Mouse (Mus musculus) limb, embryonic 11.5 days (tissue): ENCODE results near the gene Tshb. TPM values are rescaled to one million over a fixed set of nuclear protein-coding genes. Genes with fewer than 3 reads are reported as not detected.

ENCODE experiments used
- ATAC-seq: fragments of 200-750 bp; cut with Nextera tagmentation; 2 replicates; pipeline ENCODE4 v1.8.0; 2017; ENCODE audit warnings: low read depth; ENCODE audit not compliant: insufficient number of reproducible peaks, low FRiP score, low TSS enrichment
- DNase-seq: peaks from one replicate; pipeline ENCODE4 v3.0.0-alpha.2; 2015; ENCODE audit warnings: low spot score
- H3K27ac ChIP-seq: fragments of 300-500 bp; sonication (generic); replicated peaks from 2 replicates; pipeline ENCODE4 v1.5.1; 2014; ENCODE audit warnings: low read depth, mild to moderate bottlenecking, low read length
- H3K27me3 ChIP-seq: fragments of 300-500 bp; sonication (generic); 2 replicates; pipeline ENCODE4 v1.6.1; 2014; ENCODE audit warnings: mild to moderate bottlenecking, low read length, mixed read lengths; ENCODE audit not compliant: control insufficient read depth, insufficient read depth
- H3K36me3 ChIP-seq: fragments of 300-500 bp; sonication (generic); 2 replicates; pipeline ENCODE4 v1.6.1; 2014; ENCODE audit warnings: mild to moderate bottlenecking, low read length, moderate library complexity, mixed read lengths; ENCODE audit not compliant: control insufficient read depth, insufficient read depth
- H3K4me1 ChIP-seq: fragments of 300-500 bp; sonication (generic); 2 replicates; pipeline ENCODE4 v1.6.1; 2014; ENCODE audit warnings: low read length, mixed read lengths; ENCODE audit not compliant: control insufficient read depth, insufficient read depth
- H3K4me2 ChIP-seq: fragments of 300-500 bp; sonication (generic); 2 replicates; pipeline ENCODE4 v1.6.1; 2014; ENCODE audit warnings: low read depth, mild to moderate bottlenecking, moderate library complexity; ENCODE audit not compliant: severe bottlenecking
- H3K4me3 ChIP-seq: fragments of 300-500 bp; sonication (generic); 2 replicates; pipeline ENCODE4 v1.5.1; 2014; ENCODE audit warnings: low read depth, low read length
- H3K9ac ChIP-seq: fragments of 300-500 bp; sonication (generic); 2 replicates; pipeline ENCODE4 v1.6.1; 2014; ENCODE audit warnings: mild to moderate bottlenecking, low read length
- H3K9me3 ChIP-seq: fragments of 300-500 bp; sonication (generic); 2 replicates; pipeline ENCODE4 v1.6.1; 2016; ENCODE audit warnings: low read length; ENCODE audit not compliant: control insufficient read depth
- WGBS: fragments of 180-500 bp; shearing (Covaris S2); extraction: QIAGEN DNeasy Blood & Tissue Kit; methylation state at CpG from one replicate; pipeline ENCODE4 v1.1.7; 2014; 5-methylcytosine and 5-hydroxymethylcytosine counted together
- polyA plus RNA-seq: library from polyadenylated mRNA; unstranded; fragments of >200 nt; fragmentation: Nextera tagmentation; extraction: Ambion mirVana; gene quantifications from 2 replicates; pipeline ENCODE4 v1.2.1, GENCODE M21; 2014

The Tshb gene
- polyA plus RNA-seq, 1 experiment from 2014 or later, result 0.07 TPM

DNA sequence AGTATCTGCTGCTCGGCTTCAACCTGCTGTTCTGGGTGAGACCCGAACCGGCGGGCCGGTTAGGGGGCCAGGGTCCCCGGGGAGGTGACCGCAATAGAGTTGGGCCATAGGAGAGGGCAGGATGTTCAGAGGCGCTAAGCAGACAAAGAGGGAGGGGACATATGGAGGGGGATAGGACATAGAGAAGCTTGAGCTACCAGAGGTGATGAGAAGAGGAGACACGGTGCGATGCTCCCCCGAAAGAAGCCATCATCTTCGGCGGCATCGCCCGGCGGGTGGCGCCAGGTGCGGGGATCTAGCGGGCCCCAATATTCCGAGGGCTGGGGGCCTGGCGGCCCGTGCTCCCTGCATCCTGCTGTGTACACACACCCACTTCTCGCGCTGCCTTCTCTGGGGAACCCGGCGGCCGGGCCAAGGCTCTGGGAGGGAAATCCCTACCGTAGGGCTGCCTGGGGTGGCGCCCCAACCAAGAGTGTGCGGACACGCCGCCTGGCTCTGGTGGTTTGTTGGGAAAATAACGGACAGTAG, 47.4 kb downstream of the Tshb start:
- ATAC-seq (peak; percentile 78), DNase-seq (peak; percentile 63)
- peak overlapping the region; percentile 76 for H3K4me3 ChIP-seq
- no peak overlapping the region for H3K27ac ChIP-seq
- peaks cover 2% of the 10 kb centered on the region; the same call in 1 of the 2 replicates for H3K4me1 ChIP-seq
- peak overlapping the region; percentile 71 for H3K4me2 ChIP-seq
- H3K9me3 ChIP-seq, result no peaks in the 10 kb centered on the region
- peak overlapping the region; percentile 71 for H3K9ac ChIP-seq
- H3K27me3 ChIP-seq, result 0 out of 2 replicates have a peak, but pooled peaks cover 2% of the 10 kb centered on the region
- H3K36me3 ChIP-seq, result no peaks in the 10 kb centered on the region
- WGBS, result 1% methylated on average over 33 of the region's 33 CpGs

DNA sequence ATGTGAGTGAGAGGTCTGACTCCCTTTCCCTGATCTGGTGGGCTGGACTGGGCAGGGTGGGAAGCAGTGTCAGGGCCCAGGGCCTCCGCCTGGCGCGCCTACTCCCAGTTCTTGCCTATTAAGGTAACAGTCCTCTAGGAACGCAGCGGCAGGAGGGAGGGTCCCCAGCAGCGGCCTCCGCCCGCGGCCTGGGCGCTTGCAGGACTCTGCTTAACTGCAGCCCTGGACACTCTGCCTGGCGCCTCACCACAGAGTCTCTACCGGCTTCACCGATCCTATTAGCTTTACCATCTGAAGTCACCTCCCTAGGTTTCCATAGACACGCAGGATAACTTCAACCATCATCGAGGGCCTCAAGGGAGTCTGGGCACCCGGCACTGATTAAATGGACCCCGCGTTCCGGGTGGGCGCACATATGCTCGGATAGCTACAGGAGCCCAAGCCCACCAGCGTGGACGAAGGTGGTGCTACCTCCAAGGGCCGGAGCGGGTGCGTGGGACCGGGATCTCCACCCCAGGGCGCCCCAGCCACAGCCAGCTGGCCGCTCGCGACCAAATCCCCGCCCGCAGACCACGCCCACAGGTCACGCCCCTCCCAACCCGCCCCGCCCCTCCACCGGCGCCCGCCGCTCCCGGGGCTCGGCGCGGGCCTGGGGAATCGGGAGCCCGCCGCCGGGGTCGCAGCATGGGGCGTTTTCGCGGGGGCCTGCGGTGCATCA, 48.0 kb downstream of the Tshb start, which contains the start of gene Tspan2:
Gene Tspan2, plus strand, starts transcription at position 217 of the 718 bp plus-strand sequence.
- no peaks in the 10 kb centered on the region for H3K36me3 ChIP-seq
- 0 out of 2 replicates have a peak, but pooled peaks cover 2% of the 10 kb centered on the region for H3K27me3 ChIP-seq
- H3K9me3 ChIP-seq, result no peaks in the 10 kb centered on the region
- H3K4me1 ChIP-seq, result peaks cover 2% of the 10 kb centered on the region; the same call in 1 of the 2 replicates
- DNase-seq, result peak; percentile 78
- peak; percentile 80 for ATAC-seq
- H3K9ac ChIP-seq, result peak within 1 kb of the TSS; percentile 71
- peak within 1 kb of the TSS; percentile 71 for H3K4me2 ChIP-seq
- peak within 1 kb of the TSS; percentile 76 for H3K4me3 ChIP-seq
- H3K27ac ChIP-seq, result no peak within 1 kb of the TSS
- WGBS, result 2% methylated on average over 51 of the region's 54 CpGs

DNA sequence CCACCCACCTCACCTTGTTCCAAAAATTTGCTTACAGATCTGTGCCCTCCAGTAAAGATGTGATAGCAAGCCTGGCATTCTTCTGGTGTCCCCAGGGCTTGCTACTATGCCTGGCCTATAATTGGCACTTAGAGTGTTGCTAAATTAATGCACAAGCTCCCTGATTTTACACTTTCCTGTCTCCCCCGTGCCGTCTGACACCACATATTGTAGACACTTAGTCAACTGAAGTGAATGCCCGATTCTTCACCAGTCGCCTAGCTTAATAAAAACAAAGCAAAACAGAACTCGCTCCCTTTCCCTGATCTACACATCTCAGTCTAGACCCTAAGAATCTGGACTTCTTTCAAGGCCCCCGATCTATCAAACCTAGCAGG, 48.6 kb downstream of the Tshb start:
- DNase-seq (no peak), ATAC-seq (no peak)
- H3K4me3 ChIP-seq, result peak overlapping the region; percentile 76
- H3K4me1 ChIP-seq, result peaks cover 2% of the 10 kb centered on the region; the same call in 1 of the 2 replicates
- no peaks in the 10 kb centered on the region for H3K36me3 ChIP-seq
- 35% methylated on average over 6 of the region's 6 CpGs for WGBS
- no peaks in the 10 kb centered on the region for H3K9me3 ChIP-seq
- H3K4me2 ChIP-seq, result peak overlapping the region; percentile 71
- 0 out of 2 replicates have a peak, but pooled peaks cover 2% of the 10 kb centered on the region for H3K27me3 ChIP-seq
- no peak overlapping the region for H3K27ac ChIP-seq
- peak overlapping the region; percentile 71; the same call in 1 of the 2 replicates for H3K9ac ChIP-seq

DNA sequence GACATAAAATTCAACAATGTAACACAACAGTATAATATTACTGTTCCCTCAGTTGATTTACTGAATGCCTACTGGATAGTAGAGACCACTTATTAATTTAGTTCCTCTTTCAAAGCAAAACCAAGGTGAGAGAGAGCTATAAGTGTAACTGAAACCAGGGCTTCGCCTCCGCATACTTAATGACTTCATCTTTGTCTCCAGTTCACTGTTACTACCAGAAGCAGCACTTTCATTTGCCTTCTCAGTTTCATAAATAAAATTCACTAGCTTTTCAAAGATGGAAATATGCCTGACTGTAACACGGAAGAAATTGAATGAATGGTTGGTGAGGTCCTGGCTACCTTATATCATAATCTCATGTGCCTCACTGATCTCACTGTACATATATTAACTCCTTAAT, 49.5 kb downstream of the Tshb start:
- Histone ChIP-seq H3K27ac (no peak overlapping the region), H3K4me2 (no peak overlapping the region), H3K27me3 (0 out of 2 replicates have a peak, but pooled peaks cover 2% of the 10 kb centered on the region), H3K4me1 (0 out of 2 replicates have a peak, but pooled peaks cover 2% of the 10 kb centered on the region), H3K9ac (no peak overlapping the region), H3K36me3 (no peaks in the 10 kb centered on the region), H3K4me3 (no peak overlapping the region), H3K9me3 (no peaks in the 10 kb centered on the region)
- no peak for DNase-seq
- WGBS, result 90% methylated on average over 3 of the region's 3 CpGs
- ATAC-seq, result no peak

DNA sequence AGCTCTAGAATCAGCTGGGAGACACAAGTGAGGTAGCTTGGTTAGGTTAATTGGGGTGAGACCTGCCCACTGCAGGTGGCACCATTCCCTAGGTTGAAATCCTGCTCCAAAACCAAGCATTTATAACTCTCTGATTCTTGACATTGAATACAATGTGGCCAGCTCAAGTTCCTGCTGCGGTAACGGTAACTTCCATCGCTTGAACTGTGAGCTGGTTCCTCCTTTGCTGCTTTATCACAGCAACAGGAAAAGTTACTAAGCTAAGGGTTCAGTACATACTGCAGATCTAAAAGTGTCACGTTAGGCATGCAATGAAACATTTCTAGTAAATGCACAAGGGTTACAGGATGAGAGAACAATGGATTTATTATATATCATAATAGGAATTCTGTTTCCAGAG, 49.9 kb downstream of the Tshb start:
- no peak for DNase-seq
- 92% methylated on average over 4 of the region's 4 CpGs for WGBS
- no peak overlapping the region for H3K9ac ChIP-seq
- no peak overlapping the region for H3K4me2 ChIP-seq
- H3K36me3 ChIP-seq, result no peaks in the 10 kb centered on the region
- 0 out of 2 replicates have a peak, but pooled peaks cover 2% of the 10 kb centered on the region for H3K27me3 ChIP-seq
- no peaks in the 10 kb centered on the region for H3K9me3 ChIP-seq
- H3K4me1 ChIP-seq, result 0 out of 2 replicates have a peak, but pooled peaks cover 2% of the 10 kb centered on the region
- H3K4me3 ChIP-seq, result no peak overlapping the region
- ATAC-seq, result no peak
- no peak overlapping the region for H3K27ac ChIP-seq

DNA sequence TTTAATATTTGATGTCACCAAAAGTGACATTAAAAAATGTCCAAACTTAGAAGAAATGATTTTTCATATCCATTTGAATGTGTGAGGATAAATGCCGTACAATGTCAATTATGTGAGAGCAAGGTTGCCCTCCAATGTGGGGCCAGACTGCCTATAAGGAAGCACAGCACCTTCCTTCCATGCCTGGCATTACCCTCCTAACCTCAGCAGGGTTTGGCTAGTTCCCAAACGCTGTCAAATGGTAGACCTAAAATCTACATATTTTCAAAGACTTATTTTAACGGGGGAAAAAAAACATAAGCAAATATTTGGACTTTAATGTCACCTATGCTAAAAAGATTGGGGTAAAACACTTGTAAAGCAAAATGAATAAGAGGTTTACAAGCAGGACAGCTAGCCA, 51.4 kb downstream of the Tshb start:
- Histone ChIP-seq H3K4me1 (0 out of 2 replicates have a peak, but pooled peaks cover 2% of the 10 kb centered on the region), H3K9me3 (no peaks in the 10 kb centered on the region), H3K4me3 (no peak overlapping the region), H3K9ac (no peak overlapping the region), H3K4me2 (no peak overlapping the region), H3K27ac (no peak overlapping the region), H3K36me3 (no peaks in the 10 kb centered on the region), H3K27me3 (0 out of 2 replicates have a peak, but pooled peaks cover 2% of the 10 kb centered on the region)
- ATAC-seq (no peak), DNase-seq (no peak)
- WGBS, result 73% methylated on average over 3 of the region's 3 CpGs

DNA sequence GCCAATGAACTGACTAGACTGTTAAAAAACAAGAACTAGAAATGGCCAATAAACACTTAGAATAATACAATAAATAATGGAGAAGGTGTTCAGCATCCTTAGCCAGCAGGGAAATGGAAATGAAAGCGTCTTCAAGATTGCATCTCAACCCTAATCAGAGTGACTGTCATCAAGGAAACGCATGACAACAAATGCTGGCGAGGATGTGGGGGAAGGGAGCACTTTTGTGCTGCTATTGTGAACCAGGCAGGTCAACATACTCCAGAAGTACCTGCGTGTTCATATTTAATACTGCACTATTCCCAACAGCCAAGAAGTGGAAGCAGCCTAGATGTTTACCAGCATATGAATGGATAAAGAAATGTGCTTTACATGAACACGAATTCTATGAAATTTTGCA, 53.1 kb downstream of the Tshb start:
- ATAC-seq (no peak), DNase-seq (no peak)
- Histone ChIP-seq H3K9ac (no peak overlapping the region), H3K4me3 (no peak overlapping the region), H3K36me3 (no peaks in the 10 kb centered on the region), H3K27me3 (no peaks in the 10 kb centered on the region), H3K4me2 (no peak overlapping the region), H3K9me3 (no peaks in the 10 kb centered on the region), H3K4me1 (0 out of 2 replicates have a peak, but pooled peaks cover 2% of the 10 kb centered on the region), H3K27ac (no peak overlapping the region)
- 64% methylated on average over 5 of the region's 5 CpGs for WGBS
